Mouse (Mus musculus) cerebellum, postnatal 4 days (tissue): Measurements from ENCODE around the gene Capzb.

ENCODE experiments used
- DNase-seq, 2 experiments: peaks; one replicate each; pipeline ENCODE4 v3.0.0; 2022; ENCODE audit warnings: low spot score in 2 of 2, mixed read lengths in 1 of 2

Gene Capzb

GRCm38 (mm10) chr4:139302241-139302640 is 109.5 kb downstream of the Capzb start:
- DNase-seq: no peak

GRCm38 (mm10) chr4:139305521-139305920 is 112.8 kb downstream of the Capzb start:
- DNase-seq: no peak

GRCm38 (mm10) chr4:139307916-139308315 is 115.2 kb downstream of the Capzb start:
- DNase-seq: no peak

- no peak for DNase-seq
Measured at GRCm38 (mm10) chr4:139309651-139310050, 117.0 kb downstream of the Capzb start.

GRCm38 (mm10) chr4:139310171-139310898 is 117.6 kb downstream of the Capzb start, which contains the start of the genes Pqlc2 and Akr7a5:
Gene Pqlc2 (minus strand): TSS chr4:139310708.
Gene Akr7a5 (plus strand): TSS chr4:139310744.
- peak; percentile 98 to 99 for DNase-seq

GRCm38 (mm10) chr4:139310899-139311701 is 118.4 kb downstream of the Capzb start:
- DNase-seq: no peak

GRCm38 (mm10) chr4:139311707-139312106 is 119.0 kb downstream of the Capzb start:
- no peak for DNase-seq

- no peak for DNase-seq
Measured at GRCm38 (mm10) chr4:139312632-139313031, 119.9 kb downstream of the Capzb start.

- DNase-seq: no peak
Measured at GRCm38 (mm10) chr4:139318449-139318848, 125.8 kb downstream of the Capzb start.

- DNase-seq: no peak
Measured at GRCm38 (mm10) chr4:139319740-139320139, 127.0 kb downstream of the Capzb start.

GRCm38 (mm10) chr4:139330605-139331004 is 137.9 kb downstream of the Capzb start:
- peak in 1 of 2 experiments; percentile 31 for DNase-seq

GRCm38 (mm10) chr4:139334631-139335295 is 142.1 kb downstream of the Capzb start:
- DNase-seq: no peak

- DNase-seq: no peak
Measured at GRCm38 (mm10) chr4:139335507-139335906, 142.8 kb downstream of the Capzb start.

- peak; percentile 41 to 72 for DNase-seq
Measured at GRCm38 (mm10) chr4:139336822-139337483, 144.3 kb downstream of the Capzb start.

- DNase-seq: no peak
Measured at GRCm38 (mm10) chr4:139338145-139338544, 145.4 kb downstream of the Capzb start.

- DNase-seq: no peak
Measured at GRCm38 (mm10) chr4:139340835-139341234, 148.1 kb downstream of the Capzb start.
